Mouse (Mus musculus) gonadal fat pad, adult 2 months (tissue): Measurements from ENCODE around the gene Med23. TPM values are rescaled to one million over a fixed set of nuclear protein-coding genes. Genes with fewer than 3 reads are reported as not detected.

Experiments
- DNase-seq: peaks from one replicate; pipeline ENCODE4 v3.0.0-alpha.2; 2012; ENCODE audit warnings: low read depth
- polyA plus RNA-seq: library from polyadenylated mRNA; depleted of rRNA; stranded (reverse); fragments of >200 nt; gene quantifications from 2 replicates; pipeline ENCODE4 v1.2.3, GENCODE M21; 2012; rRNA removed

Gene Med23
- 17.3 and 17.5 TPM in 2 replicates for polyA plus RNA-seq

- peak; percentile 67 for DNase-seq
Observed at GRCm38 (mm10) chr10:24869760-24870290, at the start of gene Med23. Gene Med23, plus strand, starts transcription at chr10:24869986.

GRCm38 (mm10) chr10:24821990-24822676 lies 47.7 kb upstream of the Med23 start:
- DNase-seq: no peak

- no peak for DNase-seq
Observed at GRCm38 (mm10) chr10:24822842-24823241, 46.9 kb upstream of the Med23 start.

GRCm38 (mm10) chr10:24823265-24823664 lies 46.5 kb upstream of the Med23 start:
- no peak for DNase-seq

DNA sequence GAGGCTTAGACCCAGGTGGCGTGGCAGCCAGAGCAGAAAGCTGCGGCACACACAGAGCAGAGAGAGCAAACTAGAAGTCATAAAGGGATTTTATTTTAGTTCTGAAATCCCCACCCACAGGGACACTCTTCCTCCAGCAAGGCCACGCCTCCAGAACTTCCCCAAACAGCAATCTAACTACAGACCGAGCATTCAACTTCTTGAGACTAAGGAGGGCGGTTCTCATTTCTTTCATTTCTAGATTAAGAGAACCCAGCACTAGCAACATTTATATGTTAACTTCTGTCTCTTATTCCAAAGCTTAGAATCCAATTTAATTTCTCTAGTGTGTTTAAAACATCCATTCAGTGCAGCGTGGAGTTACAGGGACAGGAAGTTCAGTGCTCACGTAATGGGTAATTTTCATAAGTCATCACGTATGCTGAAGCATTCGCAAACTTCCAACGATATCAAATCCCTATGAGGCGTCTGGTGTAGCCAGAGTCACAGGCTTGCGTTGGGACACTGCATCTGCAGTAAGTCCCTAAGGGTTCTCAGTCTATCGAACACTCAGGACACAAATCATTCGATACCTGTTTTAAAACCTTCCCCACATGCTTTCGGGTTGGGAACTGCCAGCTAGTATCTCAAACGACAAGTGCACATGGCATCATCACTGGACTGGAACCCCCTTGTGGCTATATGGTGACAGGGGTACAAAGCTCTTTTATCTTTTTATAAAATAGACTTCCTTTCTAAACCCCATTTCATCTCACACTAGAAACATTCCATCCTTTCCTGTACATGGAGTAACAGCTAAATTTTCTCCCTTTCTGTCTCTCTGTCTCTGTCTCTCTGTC lies 45.9 kb upstream of the Med23 start:
- no peak for DNase-seq

DNA sequence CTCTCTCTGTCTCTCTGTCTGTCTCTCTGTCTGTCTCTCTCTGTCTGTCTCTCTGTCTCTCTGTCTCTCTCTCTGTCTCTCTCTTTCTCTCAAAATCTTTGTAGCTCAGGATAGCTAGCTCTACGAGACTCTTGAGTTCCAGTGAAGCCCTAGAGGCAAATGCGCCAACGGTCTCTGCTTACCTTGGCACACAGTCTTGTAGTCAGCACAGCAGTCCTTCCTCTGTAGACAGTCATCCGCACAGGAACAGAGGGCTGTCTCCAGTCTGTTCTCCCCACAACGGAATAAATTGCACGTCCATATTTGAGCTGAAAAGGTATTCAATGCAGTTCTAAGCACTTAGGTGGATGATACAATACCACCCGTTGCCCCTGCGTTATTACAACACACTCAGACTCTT lies 45.2 kb upstream of the Med23 start:
- no peak for DNase-seq

DNA sequence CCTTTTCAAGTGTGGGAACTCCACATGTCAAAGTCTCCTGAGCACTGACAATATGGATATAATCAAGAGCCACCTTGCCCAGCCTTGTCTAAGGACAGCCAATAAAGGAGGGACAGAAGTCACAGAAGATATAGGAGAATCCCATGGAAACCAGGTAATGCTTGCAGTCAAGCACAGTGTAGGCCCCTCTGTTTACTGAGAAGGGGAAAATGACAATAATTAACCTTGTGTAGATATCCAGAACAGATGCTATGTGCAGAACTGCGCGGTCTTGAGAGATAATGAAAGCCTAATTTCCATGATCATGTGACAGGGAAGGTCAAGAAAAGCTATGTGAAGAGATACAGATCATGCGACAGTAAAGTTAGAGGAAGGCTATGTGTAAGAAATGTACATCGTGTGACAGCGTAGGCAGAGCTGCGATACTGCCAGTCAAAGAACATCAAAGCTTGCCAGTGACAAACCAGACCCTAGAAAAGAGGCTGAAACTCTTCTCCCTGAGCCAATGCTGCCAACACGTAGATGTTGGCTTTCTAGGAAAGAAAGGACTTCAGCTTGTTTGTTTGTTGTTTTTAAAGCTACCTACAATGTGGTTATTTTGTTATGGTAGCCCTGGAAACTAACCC lies 44.2 kb upstream of the Med23 start:
- no peak for DNase-seq

DNA sequence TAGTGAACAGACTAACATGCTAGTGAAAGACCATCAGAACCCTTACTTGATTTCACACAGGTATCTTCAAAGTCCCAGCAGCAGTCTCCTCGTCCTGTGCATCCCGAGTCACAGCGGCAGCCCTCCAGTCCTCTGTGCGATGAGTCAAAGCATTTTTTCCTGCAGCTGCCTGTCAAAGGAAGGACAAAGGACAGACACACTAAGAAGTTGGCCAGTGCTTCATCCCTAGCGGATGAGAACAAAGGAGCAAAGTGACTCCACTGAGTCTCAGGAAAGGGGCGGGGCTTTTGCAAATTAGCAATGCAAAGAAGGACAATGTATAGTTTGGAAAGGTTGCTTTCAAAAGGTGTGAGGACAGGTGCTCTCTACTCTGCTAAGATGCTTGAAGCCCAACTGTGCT lies 43.7 kb upstream of the Med23 start:
- no peak for DNase-seq

DNA sequence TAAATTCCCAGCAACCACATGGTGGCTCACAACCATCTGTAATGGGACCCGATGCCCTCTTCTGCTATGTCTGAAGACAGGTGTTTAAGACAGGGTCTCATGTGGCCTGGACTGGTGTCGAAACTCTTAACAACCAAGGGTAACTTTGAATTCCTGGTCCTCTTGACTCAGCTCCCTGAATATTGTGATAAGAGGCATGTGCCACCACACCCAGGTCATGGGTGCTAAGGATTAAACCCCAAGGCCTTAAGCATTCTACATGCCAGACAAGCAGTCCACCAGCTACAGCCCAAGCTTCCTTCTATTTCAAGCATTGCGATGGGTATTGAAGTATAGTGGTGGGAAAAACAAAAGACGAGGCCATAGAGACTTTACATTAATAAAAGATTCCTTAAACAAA lies 41.6 kb upstream of the Med23 start:
- DNase-seq: no peak

DNA sequence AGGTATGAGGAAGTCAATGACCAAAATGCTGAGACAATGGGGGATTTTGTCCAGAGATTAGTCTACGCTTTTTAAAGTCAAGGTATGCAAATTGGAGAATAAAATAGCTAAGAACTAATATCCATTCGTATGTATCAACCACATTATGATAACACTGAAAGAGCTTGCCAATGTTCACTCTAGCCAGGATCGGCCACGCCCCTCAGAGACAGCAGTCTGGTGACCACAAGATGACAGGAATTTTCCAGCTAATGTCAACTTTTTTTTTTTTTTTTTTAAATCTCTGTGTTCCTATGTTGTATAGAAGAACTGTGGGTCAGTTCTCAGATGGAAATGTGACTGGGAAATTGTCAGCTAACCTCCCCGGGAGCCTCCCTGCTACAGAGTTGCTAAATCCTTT lies 39.3 kb upstream of the Med23 start:
- no peak for DNase-seq

GRCm38 (mm10) chr10:24831377-24832095 lies 38.2 kb upstream of the Med23 start:
- no peak for DNase-seq

GRCm38 (mm10) chr10:24832306-24832705 lies 37.5 kb upstream of the Med23 start:
- no peak for DNase-seq

- no peak for DNase-seq
Observed at GRCm38 (mm10) chr10:24834634-24835371, 35.0 kb upstream of the Med23 start.

DNA sequence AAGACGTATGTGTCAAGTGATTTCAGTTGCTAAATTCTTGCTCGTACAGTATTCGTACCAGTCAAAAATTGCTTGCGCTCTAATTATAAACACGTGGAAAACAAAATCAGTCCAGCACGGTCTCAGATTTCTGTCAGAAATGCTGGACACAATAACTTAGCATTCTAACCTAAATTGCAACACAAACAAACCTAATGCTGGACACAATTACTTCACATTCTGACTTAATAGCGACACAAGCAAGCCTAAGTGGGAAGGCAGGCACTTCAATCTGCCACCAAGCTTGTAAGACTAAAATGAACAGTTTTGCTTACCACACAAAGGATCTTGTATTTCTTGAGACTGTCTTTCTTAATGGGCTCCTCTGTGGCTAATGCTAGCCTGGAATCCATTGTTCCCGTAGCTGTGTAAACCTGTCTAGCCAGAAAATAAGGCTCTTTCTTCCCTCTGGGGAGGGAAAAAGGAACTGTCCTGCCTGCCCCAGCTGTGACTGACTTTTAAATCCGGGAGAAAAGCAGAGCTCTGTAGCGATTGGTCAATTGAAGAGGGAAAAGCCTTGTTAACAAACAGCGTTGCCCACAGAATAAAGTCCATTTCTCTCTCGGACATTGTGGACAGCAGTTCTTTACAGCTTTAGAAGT lies 34.0 kb upstream of the Med23 start:
- DNase-seq: peak; percentile 28

GRCm38 (mm10) chr10:24836366-24837038 lies 33.3 kb upstream of the Med23 start:
- DNase-seq: no peak

GRCm38 (mm10) chr10:24840795-24841194 lies 29.0 kb upstream of the Med23 start:
- no peak for DNase-seq

DNA sequence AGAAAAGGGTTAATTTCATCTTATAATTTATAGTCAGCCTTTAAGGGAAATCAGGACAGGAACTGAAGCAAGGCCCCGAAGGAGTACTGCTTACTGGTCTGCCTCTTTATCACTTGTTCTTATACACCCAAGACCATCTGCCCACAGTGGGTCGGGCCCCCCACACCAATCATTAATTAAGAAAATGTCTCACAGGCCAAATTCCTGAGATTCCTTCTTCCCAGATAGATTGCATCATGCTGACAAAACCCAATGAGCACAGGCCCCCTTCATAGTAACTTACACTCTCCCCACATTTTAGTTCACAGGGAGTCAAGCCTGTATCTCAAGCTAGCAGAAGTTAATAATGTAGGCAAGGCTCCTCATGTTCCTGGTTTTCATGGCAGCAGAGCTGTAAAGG lies 27.8 kb upstream of the Med23 start:
- no peak for DNase-seq

DNA sequence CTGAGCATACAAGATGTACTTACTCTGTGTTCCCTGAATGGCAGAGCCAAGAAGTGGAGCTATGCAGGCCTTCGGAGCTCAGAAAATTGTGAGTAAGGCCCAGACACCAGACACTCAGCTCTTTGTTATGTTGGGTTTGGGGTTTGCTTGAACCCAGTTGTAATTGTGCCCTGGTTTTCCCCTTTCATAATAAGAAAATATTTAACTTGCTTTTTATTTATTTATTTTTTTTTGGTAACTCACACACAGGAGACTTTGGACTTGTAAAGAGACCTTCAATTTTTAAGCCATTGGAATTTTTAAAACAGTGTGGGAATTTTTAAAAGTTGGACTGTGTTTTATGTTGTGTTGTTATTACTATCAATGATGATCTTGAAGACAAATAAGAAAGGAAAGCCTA lies 27.1 kb upstream of the Med23 start, which contains the start of gene Enpp3:
Gene Enpp3, minus strand, starts transcription at position 148 of the 400 bp plus-strand sequence.
- DNase-seq: no peak

GRCm38 (mm10) chr10:24863146-24863545 lies 6.6 kb upstream of the Med23 start:
- DNase-seq: no peak

DNA sequence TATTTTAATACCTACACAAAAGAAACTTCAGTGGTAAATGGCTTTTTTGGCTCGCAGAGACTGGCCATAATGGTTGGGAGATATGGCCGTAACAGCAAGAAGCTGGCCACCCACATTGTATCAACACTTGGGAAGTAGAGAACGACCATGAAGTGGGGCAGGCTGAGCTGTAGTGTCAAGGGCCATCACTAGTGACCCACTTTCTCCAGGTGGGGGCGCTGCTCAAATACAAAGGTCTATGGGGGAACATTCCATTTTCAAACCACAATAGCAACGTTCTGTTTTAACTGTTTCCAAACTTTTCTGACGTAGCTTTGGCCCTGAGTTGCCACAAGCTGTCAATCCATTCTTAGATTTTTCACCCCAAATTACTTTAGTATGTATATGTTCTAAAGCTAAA lies 5.4 kb upstream of the Med23 start:
- no peak for DNase-seq
